Mouse (Mus musculus): Measurements from ENCODE around the gene Lgals12.

DNA sequence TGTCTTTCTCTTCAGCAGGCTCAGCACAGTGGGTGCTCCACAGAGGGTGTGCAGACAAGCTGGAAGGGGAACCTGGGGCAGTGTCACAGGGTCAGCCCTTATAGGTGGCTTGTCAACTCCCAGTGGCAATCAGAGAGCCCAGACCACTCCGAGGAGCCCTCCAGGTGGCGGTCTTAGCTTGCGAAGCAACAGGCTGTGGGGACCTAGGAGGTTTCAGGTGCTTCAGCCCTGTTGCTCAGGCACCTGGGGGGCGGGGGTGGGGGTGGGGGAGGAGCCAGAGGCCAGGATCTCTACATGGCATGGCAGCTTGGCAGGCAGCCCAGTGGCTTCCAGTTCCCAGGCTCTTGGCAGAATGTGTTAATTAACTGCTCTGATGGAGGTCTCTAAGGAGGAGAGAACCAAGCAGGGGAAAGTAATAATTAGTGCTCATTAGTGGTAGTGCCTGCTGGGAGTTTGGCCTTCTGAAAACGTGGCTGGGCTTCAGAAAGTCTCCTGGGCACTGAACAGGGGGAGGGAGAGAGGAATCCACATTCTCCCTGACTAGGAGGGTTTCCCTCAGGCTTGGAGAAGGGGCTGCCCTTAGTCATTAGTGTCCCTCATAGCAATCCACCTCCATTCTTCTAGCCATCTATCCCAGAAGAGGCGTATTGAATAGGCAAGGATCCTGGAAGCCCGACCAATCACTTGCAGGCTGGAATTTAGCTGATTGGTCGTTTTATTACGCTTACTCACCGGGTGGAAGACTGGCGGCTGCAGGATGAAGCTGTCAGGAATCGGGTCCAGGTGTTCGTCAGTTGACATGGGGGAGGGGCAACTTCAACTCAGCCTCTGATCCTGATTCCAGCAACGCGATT, 836 bp downstream of the Lgals12 start:
- TF ChIP-seq CTCF (IDR thresholded peaks at IDR 0.05) (no peak), POLR2A (IDR thresholded peaks at IDR 0.05; ENCODE audit: insufficient read depth, low read depth, low read length) (no peak), EP300 (IDR thresholded peaks at IDR 0.05; ENCODE audit: insufficient read depth, low read depth, low read length) (no peak)

All from heart, adult 2 months (tissue).